Mouse (Mus musculus): ENCODE measurements around the gene Hnf1b.

Hnf1b gene

GRCm38 (mm10) chr11:83896430-83897410 is 46.9 kb downstream of the Hnf1b start:
- DNase-seq (ENCODE audit: low spot score in 2 of 2) = no peak

DNA sequence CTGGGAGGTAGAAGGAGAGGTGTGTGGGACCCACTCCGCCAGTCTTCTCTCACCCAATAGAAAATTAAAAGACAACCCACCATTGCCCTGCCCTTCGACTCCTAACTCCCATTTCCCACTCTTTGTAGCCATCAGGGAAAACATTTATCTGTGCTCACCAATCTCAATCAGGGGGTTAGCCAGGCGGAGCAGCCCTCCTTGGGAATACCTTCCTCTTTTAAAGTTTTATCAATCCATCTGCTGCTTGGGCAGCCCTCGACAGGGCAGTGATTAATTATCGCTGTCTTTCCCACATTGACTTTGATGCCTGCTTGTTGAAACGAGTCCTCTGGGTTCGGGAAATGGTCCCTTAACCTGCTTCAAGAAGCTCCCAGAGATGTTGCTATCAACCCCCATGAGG is 47.7 kb downstream of the Hnf1b start:
- DNase-seq (ENCODE audit: low spot score in 2 of 2) = no peak

- DNase-seq (ENCODE audit: low spot score in 2 of 2) = no peak
These were observed 52.9 kb downstream of the Hnf1b start for GRCm38 (mm10) chr11:83902812-83903211.

GRCm38 (mm10) chr11:83905756-83906155 is 55.9 kb downstream of the Hnf1b start:
- DNase-seq (ENCODE audit: low spot score in 2 of 2) = no peak

- DNase-seq (ENCODE audit: low spot score in 2 of 2) = no peak
These were observed 58.5 kb downstream of the Hnf1b start for GRCm38 (mm10) chr11:83908376-83908775.

DNA sequence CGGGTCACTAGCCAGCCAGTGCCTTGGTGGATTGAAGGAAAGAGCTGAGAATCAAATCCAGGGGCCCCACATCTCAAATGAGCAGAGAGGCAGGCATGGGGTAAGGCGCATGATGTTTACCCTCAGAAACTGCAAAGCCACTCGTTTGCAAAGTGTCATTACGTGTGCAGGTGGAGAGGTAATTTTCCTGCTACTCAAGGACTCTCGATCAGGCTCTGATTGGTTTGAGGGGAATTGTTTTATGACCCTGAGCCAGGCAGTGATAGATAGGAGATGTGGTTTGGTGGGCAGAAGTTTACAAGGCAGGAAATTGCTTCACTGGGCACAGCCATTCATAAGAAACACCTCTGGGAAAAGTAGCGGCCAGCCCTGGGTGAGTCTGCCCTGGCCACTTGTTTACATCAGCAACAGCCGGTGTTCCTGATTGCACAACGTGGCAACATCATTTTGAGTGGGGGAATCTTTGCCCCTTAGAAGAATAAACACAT is 64.0 kb downstream of the Hnf1b start:
- DNase-seq (ENCODE audit: low spot score in 2 of 2) = no peak

DNA sequence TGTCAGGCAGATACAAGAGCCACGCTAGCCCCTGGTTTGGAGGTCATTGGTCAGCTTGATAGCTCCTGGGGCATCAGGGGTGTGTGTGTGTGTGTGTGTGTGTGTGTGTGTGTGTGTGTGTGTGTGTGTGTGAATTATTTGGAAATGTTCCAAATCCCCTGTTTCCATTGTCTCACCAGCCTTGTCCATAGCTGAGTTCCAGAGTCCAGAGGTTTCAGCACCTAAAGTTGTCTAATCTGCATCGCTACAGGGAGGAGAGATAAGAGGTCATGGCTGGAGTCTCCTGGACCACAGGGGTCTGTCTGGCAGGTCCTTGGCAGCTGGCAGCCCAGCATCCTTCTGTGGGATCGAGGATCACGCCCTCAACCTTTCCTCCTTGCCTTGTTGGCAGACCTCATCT is 64.6 kb downstream of the Hnf1b start:
- DNase-seq (ENCODE audit: low spot score in 2 of 2) = no peak

GRCm38 (mm10) chr11:83922600-83922999 is 72.7 kb downstream of the Hnf1b start:
- no peak for DNase-seq (ENCODE audit: low spot score in 2 of 2)

- DNase-seq (ENCODE audit: low spot score in 2 of 2) = peak in 1 of 2 experiments; percentile 16
These were observed 77.2 kb downstream of the Hnf1b start for GRCm38 (mm10) chr11:83927097-83927496.

DNA sequence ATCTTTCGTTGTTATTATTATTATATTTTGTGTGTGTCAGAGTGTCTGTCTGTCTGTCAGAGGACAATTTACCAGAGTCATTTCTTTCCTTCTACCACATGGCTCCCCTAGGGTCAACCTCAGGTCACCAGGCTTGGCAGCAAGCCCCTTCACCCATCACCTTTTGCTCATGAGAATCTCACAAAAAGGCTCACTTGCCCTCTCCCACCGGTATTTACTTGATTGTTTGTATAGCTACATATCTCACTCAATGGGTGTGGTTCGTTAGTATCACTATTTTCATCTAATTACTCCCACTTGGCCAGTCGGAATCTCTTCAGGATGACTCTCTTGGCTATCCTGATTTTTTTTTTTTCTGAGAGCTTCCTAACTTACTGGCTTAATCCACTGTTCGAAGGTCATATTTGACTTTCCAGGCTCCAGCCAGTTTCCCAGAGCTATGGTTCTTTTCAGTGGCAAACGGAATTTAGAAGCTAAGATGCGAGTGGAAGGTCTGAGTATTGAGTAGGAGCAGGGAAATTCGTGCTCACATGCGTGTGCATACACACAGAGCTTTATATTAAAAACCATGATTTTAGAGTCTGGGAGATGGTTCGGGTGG is 82.7 kb downstream of the Hnf1b start:
- no peak for DNase-seq (ENCODE audit: low spot score in 2 of 2)

DNA sequence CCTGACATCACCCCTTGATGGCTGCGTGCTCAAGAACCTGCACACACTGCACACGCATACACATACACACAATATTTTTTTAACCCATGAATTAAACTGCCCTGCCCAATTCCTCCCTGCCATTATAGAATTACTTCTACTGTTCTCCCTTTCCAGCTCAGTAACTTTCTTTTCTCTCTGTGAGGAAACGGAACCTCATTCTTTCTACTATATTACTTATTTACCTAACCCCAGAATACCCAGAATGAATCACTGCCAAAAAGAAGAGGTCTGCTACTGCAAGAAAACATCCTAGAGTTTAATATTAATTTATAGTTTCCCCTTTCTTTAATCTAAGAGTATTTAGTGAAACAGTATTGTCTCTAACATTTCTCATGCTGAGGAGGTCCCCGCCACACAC is 83.5 kb downstream of the Hnf1b start:
- no peak for DNase-seq (ENCODE audit: low spot score in 2 of 2)

- peak; percentile 47 to 85 for DNase-seq (ENCODE audit: low spot score in 2 of 2)
These were observed 86.3 kb downstream of the Hnf1b start for GRCm38 (mm10) chr11:83935986-83936665.

GRCm38 (mm10) chr11:83938556-83938955 is 88.7 kb downstream of the Hnf1b start:
- DNase-seq (ENCODE audit: low spot score in 2 of 2) = no peak

DNA sequence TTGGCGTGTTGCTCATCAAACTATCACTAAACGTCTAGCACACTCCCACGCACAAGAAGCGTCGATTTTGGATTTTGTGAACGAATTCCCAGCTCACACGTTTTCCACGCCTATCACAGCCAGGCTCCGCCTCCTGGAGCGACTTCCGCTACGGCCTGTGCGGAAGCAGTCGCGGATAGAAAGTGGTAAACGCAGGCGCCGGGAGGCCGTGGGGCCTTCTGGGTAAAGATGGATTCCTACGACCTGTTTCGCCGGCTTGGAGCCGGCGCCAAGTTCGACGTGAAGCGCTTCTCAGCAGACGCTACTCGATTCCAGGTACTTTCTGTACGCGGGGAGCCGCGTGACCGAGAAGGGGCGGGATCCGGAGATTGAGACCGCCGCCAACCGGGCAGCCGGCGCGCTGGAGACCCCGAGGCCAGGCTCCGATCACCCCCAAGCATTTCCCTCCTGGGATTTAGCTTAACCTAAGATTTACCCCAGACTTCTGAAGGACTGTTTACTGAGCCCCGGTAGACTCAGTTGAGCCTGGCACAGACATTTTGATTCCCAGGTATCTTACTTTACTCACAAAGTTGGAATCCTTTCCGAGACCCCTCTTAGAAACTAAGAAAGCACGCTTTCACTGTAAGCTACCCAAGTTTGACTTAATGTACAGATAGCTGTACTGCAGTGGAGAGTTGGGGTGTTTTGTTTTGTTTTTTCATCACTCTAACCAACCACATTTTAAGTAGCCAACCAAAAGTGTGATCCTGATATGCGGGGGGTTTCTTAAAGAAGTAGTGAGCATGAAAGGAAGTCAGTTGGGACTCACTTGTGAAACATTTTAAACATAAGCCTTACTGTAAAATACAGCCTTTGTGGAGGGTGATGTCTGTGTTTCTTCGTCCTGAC is 92.3 kb downstream of the Hnf1b start, which contains the start of gene Ddx52:
Gene Ddx52, plus strand, starts transcription at position 113 of the 891 bp plus-strand sequence.
- DNase-seq (ENCODE audit: low spot score in 2 of 2) = peak; percentile 83 to 90

All from spleen, postnatal 4 days (tissue).